Mouse (Mus musculus) limb, embryonic 15.5 days (tissue): ENCODE data around the gene Naa15. TPM values are rescaled to one million over a fixed set of nuclear protein-coding genes. Genes with fewer than 3 reads are reported as not detected.
"Not testable (repeated sequence)": the region's sequence is repeated elsewhere in the genome, so short reads cannot be mapped to it uniquely, and the experiment has no call there.

Experiments
- ATAC-seq: fragments of 200-750 bp; cut with Nextera tagmentation; 2 replicates; pipeline ENCODE4 v1.8.0; 2017; ENCODE audit warnings: low read depth, moderate TSS enrichment; ENCODE audit not compliant: insufficient number of reproducible peaks, low FRiP score, low TSS enrichment
- H3K27ac ChIP-seq: fragments of 300-500 bp; sonication (generic); 2 replicates; pipeline ENCODE4 v1.5.1; 2015; ENCODE audit warnings: moderate library complexity, mild to moderate bottlenecking, inconsistent platforms
- H3K27me3 ChIP-seq: fragments of 300-500 bp; sonication (generic); 2 replicates; pipeline ENCODE4 v1.6.1; 2015; ENCODE audit warnings: inconsistent platforms
- H3K36me3 ChIP-seq: fragments of 300-500 bp; sonication (generic); 2 replicates; pipeline ENCODE4 v1.6.1; 2015; ENCODE audit warnings: inconsistent platforms
- H3K4me1 ChIP-seq: fragments of 300-500 bp; sonication (generic); 2 replicates; pipeline ENCODE4 v1.6.1; 2015; ENCODE audit warnings: inconsistent platforms
- H3K4me2 ChIP-seq: fragments of 300-500 bp; sonication (generic); 2 replicates; pipeline ENCODE4 v1.6.1; 2015; ENCODE audit warnings: mild to moderate bottlenecking, inconsistent platforms
- H3K4me3 ChIP-seq: fragments of 300-500 bp; sonication (generic); 2 replicates; pipeline ENCODE4 v1.5.1; 2015; ENCODE audit warnings: mild to moderate bottlenecking, inconsistent platforms
- H3K9ac ChIP-seq: fragments of 300-500 bp; sonication (generic); 2 replicates; pipeline ENCODE4 v1.6.1; 2015; ENCODE audit warnings: inconsistent platforms
- H3K9me3 ChIP-seq: fragments of 300-500 bp; sonication (generic); 2 replicates; pipeline ENCODE4 v1.6.1; 2016; ENCODE audit warnings: inconsistent platforms
- WGBS: fragments of 180-500 bp; shearing (Covaris S2); methylation state at CpG from one replicate; pipeline ENCODE4 v1.1.7; 2015; 5-methylcytosine and 5-hydroxymethylcytosine counted together
- polyA plus RNA-seq: library from polyadenylated mRNA; unstranded; fragments of >200 nt; fragmentation: Nextera tagmentation; extraction: Ambion mirVana; gene quantifications from 2 replicates; pipeline ENCODE4 v1.2.1, GENCODE M21; 2015

Gene Naa15
- polyA plus RNA-seq, 1 experiment from 2014 or later = 46.5 TPM

DNA sequence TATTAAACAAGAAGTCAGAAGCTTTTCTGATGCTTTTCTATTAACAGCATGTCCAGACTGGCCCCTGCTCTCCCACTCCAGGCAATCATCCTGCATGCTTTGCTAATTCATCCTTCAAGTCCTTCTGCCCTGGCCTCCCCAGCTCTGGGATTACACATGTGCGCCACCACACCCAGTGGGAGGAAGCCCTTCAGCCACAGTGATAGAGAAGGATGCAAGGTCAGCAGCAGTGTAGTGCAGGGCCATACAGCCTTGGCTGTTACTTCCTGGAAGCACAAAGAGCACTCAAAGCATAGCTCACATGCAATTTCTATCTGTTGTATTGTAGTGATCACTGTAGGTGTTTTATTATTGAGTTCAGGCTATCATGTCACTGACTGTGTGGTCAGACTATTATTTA is 1.7 kb upstream of the Naa15 start:
- no peak for ATAC-seq
- peaks cover 12% of the 10 kb centered on the region for H3K4me1 ChIP-seq
- no peak overlapping the region for H3K9ac ChIP-seq
- H3K4me3 ChIP-seq = no peak overlapping the region
- H3K4me2 ChIP-seq = no peak overlapping the region
- 78% methylated on average over 1 of the region's 1 CpGs for WGBS
- H3K27me3 ChIP-seq = no peaks in the 10 kb centered on the region
- no peak overlapping the region for H3K27ac ChIP-seq
- H3K9me3 ChIP-seq = no peaks in the 10 kb centered on the region
- H3K36me3 ChIP-seq = no peaks in the 10 kb centered on the region

DNA sequence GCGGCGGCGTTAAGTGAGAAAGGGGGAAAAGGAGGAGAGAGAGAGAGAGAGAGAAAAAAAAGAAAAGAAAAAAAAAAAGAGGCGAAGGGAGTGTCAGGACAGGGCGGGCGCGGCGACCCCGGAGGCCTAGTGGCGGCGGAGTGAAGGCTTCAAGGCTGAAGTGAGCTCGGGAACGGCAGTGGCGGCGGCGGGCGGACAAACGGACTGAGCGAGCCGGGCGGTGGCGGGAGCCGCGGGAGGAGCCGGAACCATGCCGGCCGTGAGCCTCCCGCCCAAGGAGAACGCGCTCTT is 1.1 kb downstream of the Naa15 start:
- ATAC-seq = no peak

DNA sequence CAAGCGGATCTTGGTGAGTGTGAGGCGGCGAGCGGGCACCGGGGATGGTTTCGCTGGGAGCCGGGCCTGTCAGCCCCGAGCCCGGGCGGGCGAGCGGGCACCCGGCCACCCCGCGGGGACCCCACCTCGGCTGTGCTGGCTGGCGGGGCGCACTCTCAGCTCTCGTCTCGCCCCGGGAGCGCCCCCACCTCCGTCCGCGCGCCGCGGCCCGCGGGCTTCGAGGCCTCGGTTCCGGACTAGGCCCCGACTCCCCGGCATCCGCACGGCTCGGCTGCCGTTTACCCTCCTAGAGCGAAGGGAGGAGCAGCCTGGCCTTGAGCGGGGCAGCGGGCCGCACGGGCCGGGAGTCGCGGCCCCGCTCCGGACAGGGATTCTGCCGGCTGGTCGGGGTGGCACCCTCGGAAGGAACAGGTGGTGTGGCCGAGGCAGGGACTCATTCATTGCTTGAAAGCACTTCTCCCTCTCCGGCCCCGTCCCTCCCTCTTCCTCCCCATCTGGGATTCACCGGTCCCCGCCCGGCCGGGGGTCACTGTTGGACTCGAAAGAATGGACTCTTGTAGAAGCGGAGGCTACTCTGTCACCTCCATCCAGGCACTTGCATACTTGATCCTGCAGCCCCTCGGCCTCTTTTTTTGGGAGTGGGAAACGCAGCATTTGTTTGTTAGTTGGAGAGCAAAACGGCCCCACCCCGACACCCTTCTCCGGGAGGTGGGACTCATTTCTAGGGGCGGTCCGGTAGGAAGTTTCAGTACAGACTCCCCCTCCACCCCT is 1.6 kb downstream of the Naa15 start:
- Histone ChIP-seq H3K27ac (peak overlapping the region; percentile 95), H3K9ac (peak overlapping the region; percentile 93), H3K4me2 (peak overlapping the region; percentile 52), H3K27me3 (no peaks in the 10 kb centered on the region), H3K4me1 (peaks cover 16% of the 10 kb centered on the region), H3K9me3 (no peaks in the 10 kb centered on the region), H3K4me3 (peak overlapping the region; percentile 99), H3K36me3 (no peaks in the 10 kb centered on the region)
- peak; percentile 49 for ATAC-seq
- WGBS = under 1% methylated on average over 57 of the region's 68 CpGs

More for the DNA sequence above, 1.1 kb downstream of the Naa15 start:
- H3K4me1 ChIP-seq = peaks cover 16% of the 10 kb centered on the region
- H3K9ac ChIP-seq = peak overlapping the region; percentile 93
- peak overlapping the region; percentile 95 for H3K27ac ChIP-seq
- WGBS = under 1% methylated on average over 27 of the region's 30 CpGs
- no peaks in the 10 kb centered on the region for H3K36me3 ChIP-seq
- H3K27me3 ChIP-seq = no peaks in the 10 kb centered on the region
- H3K4me2 ChIP-seq = peak overlapping the region; percentile 52
- no peaks in the 10 kb centered on the region for H3K9me3 ChIP-seq
- peak overlapping the region; percentile 99 for H3K4me3 ChIP-seq

DNA sequence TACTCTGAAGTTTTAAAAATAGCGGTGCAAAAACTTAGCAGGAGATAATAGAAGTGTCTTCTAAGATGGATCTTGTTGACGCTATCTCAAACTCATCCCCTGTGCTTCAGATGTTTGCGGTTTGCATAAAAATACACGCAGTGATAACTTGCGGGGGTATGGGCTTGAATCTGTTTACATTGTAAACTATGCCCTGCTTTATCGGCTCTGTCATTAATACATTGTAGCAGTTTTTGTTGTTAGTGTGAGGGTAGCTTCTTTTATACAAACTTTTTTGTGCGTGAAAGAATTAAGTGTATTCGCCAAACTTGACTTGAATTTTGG is 2.1 kb downstream of the Naa15 start:
- peak overlapping the region; percentile 95 for H3K27ac ChIP-seq

DNA sequence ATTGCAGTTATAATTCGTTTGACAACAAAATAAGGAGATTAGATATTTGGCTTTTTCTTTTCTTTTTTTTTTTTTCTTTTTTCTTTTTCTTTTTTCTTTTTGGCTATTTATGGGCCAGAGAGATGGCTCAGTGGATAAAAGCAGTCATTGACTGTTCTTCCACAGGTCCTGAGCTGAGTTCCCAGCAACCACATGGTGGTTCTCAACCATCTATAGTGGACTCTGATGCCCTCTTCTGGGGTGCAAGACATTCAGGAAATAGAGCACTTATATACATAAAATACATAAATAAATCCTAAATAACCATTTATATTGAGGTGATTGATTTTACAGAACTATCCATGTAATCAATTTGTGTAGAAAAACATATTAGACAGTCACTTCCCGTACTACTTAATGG is 2.5 kb downstream of the Naa15 start:
- 55% methylated on average over 2 of the region's 2 CpGs for WGBS
- H3K9ac ChIP-seq = no peak overlapping the region
- ATAC-seq = no peak
- H3K4me3 ChIP-seq = peak overlapping the region; percentile 99
- peak overlapping the region; percentile 52 for H3K4me2 ChIP-seq
- no peaks in the 10 kb centered on the region for H3K9me3 ChIP-seq
- peaks cover 16% of the 10 kb centered on the region for H3K4me1 ChIP-seq
- H3K27me3 ChIP-seq = no peaks in the 10 kb centered on the region
- no peak overlapping the region for H3K27ac ChIP-seq
- H3K36me3 ChIP-seq = no peaks in the 10 kb centered on the region; the same call in 1 of the 2 replicates

More for the DNA sequence above, 2.1 kb downstream of the Naa15 start:
- no peaks in the 10 kb centered on the region for H3K27me3 ChIP-seq
- H3K9me3 ChIP-seq = no peaks in the 10 kb centered on the region
- H3K4me1 ChIP-seq = peaks cover 16% of the 10 kb centered on the region
- no peak for ATAC-seq
- 9% methylated on average over 8 of the region's 8 CpGs for WGBS
- H3K4me3 ChIP-seq = peak overlapping the region; percentile 99
- H3K36me3 ChIP-seq = no peaks in the 10 kb centered on the region; the same call in 1 of the 2 replicates
- peak overlapping the region; percentile 52 for H3K4me2 ChIP-seq
- peak overlapping the region; percentile 93 for H3K9ac ChIP-seq

DNA sequence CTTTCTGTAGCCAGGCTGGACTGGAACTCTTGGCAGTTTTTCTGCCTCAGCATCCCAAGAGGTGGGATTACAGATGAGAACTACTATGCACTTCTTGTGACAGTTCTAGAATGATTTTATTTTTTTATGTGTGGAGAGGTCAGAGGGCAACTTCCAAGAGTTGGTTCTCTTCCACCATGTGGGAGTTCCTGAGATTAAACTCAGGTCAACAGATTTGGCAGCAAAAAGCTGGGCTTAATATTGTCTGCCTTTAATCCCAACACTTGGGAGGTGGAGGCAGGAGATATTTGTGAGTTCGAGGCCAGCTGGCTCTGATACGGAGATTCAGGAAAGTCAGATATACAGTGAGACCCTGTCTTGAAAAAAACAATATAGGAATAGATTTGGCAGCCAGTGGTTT is 3.0 kb downstream of the Naa15 start:
- no peak for ATAC-seq
- Histone ChIP-seq H3K4me3 (no peak overlapping the region; the same call in 1 of the 2 replicates), H3K4me2 (0 out of 2 replicates have a peak overlapping the region, but pooled peaks have one; percentile 17), H3K36me3 (no peaks in the 10 kb centered on the region; the same call in 1 of the 2 replicates), H3K27ac (no peak overlapping the region), H3K9ac (no peak overlapping the region), H3K27me3 (no peaks in the 10 kb centered on the region), H3K9me3 (no peaks in the 10 kb centered on the region), H3K4me1 (peaks cover 16% of the 10 kb centered on the region)
- 71% methylated on average over 2 of the region's 2 CpGs for WGBS

DNA sequence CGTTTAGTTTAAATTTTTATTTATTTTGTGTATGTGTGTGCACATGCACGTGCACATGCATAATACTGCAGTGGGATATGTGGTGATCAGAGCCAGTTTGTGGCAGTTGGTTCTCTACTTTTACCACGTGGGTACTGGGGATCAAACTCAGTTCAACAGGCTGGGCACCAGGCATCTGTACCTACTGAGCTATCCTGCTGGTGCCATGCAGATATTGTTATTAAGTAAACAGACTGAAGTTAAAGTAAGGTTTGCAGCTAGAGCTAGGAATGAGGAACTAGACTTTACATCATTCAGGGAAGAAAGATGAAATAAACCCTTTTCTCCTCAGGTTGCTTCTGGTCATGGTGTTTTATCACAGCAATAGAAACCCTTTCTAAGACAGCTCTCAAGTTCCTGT is 7.0 kb downstream of the Naa15 start:
- Histone ChIP-seq H3K27ac (no peak overlapping the region), H3K9ac (no peak overlapping the region), H3K9me3 (no peaks in the 10 kb centered on the region), H3K4me2 (no peak overlapping the region), H3K36me3 (no peaks in the 10 kb centered on the region; the same call in 1 of the 2 replicates), H3K4me1 (peaks cover 8% of the 10 kb centered on the region), H3K4me3 (no peak overlapping the region), H3K27me3 (no peaks in the 10 kb centered on the region)
- 75% methylated on average over 3 of the region's 3 CpGs for WGBS
- ATAC-seq = no peak

DNA sequence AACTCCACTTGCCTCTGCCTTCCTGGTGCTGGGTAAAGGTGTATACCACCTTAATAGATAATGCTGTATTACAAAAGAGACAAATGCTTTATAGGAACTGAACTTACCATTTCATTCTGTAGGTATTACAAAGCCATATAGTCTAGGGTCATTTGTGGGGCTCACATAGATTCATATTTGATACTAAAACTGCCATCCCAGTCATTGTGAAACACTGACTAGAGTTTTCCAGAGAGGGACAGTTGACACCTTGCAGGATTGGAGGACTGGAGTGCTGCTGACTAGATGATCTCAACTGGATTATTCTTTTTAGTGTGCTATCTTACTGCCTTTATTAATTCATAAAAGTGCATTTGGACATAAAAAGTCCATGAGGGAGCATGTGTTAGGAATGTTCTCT is 10.4 kb downstream of the Naa15 start:
- Histone ChIP-seq H3K9ac (no peak overlapping the region), H3K36me3 (no peaks in the 10 kb centered on the region; the same call in 1 of the 2 replicates), H3K4me2 (no peak overlapping the region), H3K9me3 (no peaks in the 10 kb centered on the region), H3K27ac (no peak overlapping the region), H3K4me3 (no peak overlapping the region), H3K4me1 (no peaks in the 10 kb centered on the region), H3K27me3 (no peaks in the 10 kb centered on the region)
- ATAC-seq = no peak

DNA sequence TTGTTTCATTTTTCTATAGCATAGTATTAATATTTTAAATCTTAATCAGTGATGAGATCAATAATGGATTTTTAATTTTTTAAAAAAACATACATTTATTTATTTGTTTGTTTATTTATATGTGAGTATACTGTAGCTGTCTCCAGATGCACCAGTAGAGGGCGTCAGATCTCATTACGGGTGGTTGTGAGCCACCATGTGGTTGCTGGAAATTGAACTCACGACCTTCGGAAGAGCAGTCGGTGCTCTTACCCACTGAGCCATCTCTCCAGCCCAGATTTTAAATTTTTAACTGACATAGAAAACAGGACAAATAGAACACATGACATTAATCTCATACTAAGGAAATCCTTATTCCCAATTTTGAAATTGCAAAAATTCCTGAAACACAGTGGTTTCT is 19.4 kb downstream of the Naa15 start:
- not testable (repeated sequence) for H3K4me2 ChIP-seq, H3K27ac ChIP-seq, H3K4me1 ChIP-seq, ATAC-seq, H3K9ac ChIP-seq, H3K27me3 ChIP-seq, H3K4me3 ChIP-seq, H3K9me3 ChIP-seq, H3K36me3 ChIP-seq
- whole genome bisulfite sequencing = 84% methylated on average over 5 of the region's 5 CpGs

DNA sequence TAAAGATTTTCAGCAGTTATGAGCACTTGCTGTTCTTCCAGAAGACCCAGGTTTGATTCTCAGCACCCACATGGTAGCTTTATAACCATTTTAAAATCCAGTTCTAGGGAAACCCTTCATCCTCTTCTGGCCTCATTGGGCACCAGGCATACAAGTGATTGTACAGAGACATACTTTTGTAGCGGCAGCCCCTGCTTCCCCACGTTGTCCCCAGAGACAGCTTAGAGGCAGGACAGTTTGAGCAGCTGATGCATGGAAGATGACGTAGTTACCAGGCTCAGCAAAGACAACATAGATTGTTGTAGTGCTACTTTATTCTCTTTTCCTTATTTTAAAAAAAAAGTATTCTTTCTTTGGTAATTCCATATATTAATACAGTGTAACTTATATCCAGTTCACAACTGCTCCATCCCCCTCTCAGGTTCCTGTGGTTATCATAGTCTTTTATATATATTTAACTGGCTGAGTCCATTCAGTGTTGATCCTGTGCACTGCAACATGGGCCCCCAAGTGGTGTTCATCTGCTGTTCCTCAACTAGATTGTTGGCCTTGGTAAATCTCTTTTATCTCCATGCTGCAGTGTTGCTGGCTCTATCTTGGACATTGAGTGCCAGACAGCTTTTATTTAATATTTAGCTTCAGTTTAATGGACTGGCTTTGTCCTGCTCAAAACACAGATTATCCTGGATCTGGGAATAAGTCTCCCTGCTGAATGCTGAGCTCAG is 20.1 kb downstream of the Naa15 start:
- WGBS = 85% methylated on average over 3 of the region's 3 CpGs
- H3K27me3 ChIP-seq = no peaks in the 10 kb centered on the region
- no peak overlapping the region for H3K9ac ChIP-seq
- no peaks in the 10 kb centered on the region for H3K9me3 ChIP-seq
- no peak overlapping the region for H3K4me2 ChIP-seq
- peaks cover 5% of the 10 kb centered on the region; the same call in 1 of the 2 replicates for H3K36me3 ChIP-seq
- ATAC-seq = no peak
- no peaks in the 10 kb centered on the region for H3K4me1 ChIP-seq
- H3K4me3 ChIP-seq = no peak overlapping the region
- no peak overlapping the region for H3K27ac ChIP-seq

DNA sequence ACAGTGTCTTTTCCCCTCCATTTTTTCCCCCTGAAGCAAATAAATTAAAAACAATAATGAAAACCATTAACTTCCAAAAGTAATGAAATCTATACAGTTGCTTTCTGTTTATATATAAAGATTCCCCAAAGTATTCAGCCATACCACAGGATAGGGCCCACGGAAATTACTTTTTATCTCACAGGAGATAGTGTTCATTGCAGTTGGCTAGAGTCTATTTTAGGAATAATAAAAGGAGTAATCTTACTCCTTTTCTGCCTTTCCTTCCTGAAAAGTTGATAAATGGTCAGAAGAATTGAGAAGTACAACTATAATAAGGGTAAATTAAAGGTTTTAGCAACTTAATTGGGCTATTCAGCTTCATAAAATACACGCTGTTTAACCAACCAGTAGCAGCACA is 53.6 kb downstream of the Naa15 start:
- Histone ChIP-seq H3K4me2 (no peak overlapping the region), H3K9ac (no peak overlapping the region), H3K36me3 (peaks cover 67% of the 10 kb centered on the region), H3K27me3 (no peaks in the 10 kb centered on the region), H3K9me3 (no peaks in the 10 kb centered on the region), H3K27ac (no peak overlapping the region), H3K4me1 (no peaks in the 10 kb centered on the region), H3K4me3 (no peak overlapping the region)
- 64% methylated on average over 2 of the region's 2 CpGs for whole genome bisulfite sequencing
- ATAC-seq = no peak

DNA sequence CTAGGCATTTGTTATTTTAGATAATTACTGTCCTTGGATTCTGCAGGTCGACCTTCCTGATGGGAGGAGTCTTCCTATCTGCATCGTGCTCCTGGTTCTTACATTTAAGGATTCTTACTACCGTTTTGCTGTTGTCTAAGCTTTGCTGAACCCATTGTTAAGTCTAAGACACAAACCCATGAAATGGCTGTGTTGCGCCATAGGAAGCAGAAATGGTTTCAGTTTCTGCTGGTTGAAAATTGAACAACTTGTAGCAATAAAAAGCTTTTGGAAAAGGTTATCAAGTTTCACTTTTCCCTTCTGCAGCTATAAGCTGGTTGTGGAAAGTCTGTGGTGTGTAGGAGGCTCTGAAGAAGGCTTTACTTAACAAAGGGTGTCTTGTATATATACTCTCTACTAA is 60.8 kb downstream of the Naa15 start:
- H3K9ac ChIP-seq = no peak overlapping the region
- H3K4me2 ChIP-seq = no peak overlapping the region
- no peaks in the 10 kb centered on the region for H3K27me3 ChIP-seq
- peaks cover 28% of the 10 kb centered on the region for H3K36me3 ChIP-seq
- no peak overlapping the region for H3K27ac ChIP-seq
- H3K4me3 ChIP-seq = no peak overlapping the region
- H3K4me1 ChIP-seq = no peaks in the 10 kb centered on the region
- WGBS = 64% methylated on average over 4 of the region's 4 CpGs
- no peaks in the 10 kb centered on the region for H3K9me3 ChIP-seq
- no peak for ATAC-seq
